Mouse (Mus musculus) stomach, postnatal 0 days (tissue): ENCODE results near the gene Hoxa1.

ENCODE experiments used
- CTCF ChIP-seq: IDR thresholded peaks from 2 replicates; pipeline ENCODE4 v1.5.1; 2016; ENCODE audit warnings: antibody characterized with exemption, low read depth, mild to moderate bottlenecking, moderate library complexity
- EP300 ChIP-seq: optimal IDR thresholded peaks from 2 replicates; pipeline ENCODE3; 2016; ENCODE audit warnings: antibody characterized with exemption

DNA sequence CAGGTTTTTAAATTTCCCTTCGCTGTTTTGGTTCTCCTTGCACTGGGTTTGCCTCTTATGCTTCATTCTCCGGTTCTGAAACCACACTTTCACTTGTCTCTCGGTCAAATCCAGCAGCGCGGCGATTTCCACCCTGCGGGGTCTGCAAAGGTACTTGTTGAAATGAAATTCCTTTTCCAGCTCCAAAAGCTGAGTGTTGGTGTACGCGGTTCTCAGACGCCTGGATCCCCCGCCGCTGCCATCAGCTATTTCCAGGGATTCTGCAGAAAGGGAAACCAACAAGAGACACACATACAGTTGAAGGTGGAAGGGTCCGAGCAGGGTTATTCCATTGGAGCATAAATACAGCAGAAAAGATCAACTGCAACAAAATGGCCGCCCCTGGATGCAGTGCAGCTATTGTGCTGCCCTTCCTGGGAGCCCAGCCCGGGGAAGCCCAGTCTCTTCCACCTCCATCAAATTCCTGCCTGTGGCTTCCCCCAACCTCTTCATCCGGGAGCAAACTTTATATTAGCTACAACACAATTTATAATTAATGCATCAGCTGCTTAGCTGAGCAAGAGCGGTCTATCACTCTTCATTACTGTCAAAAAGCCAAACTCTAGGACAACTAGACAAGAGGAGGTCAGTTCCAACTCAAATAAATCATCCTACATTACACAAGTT lies 5.4 kb upstream of the Hoxa1 start:
- TF ChIP-seq CTCF, result no peak
- no peak for TF ChIP-seq EP300
